Mouse (Mus musculus) MEL (cell line): Measurements from ENCODE around the gene Slx1b.

Experiments used
- CTCF ChIP-seq, 3 experiments: IDR thresholded peaks in 2 of 3; conservative IDR thresholded peaks in 1 of 3; 2 replicates each; pipeline ENCODE4 v1.5.1; 2011 to 2012; ENCODE audit warnings: low read length in 3 of 3, low read depth in 2 of 3, mild to moderate bottlenecking in 2 of 3, improper control_type of control experiment in 1 of 3, inconsistent platforms in 1 of 3, mixed read lengths in 1 of 3, moderate library complexity in 1 of 3; ENCODE audit not compliant: control insufficient read depth in 1 of 3, insufficient read depth in 1 of 3, poor library complexity in 1 of 3, severe bottlenecking in 1 of 3
- E2F4 ChIP-seq: IDR thresholded peaks from 2 replicates; pipeline ENCODE4 v1.6.1; 2011; ENCODE audit warnings: low read depth, low read length, improper control_type of control experiment, borderline replicate concordance
- ELF1 ChIP-seq: IDR thresholded peaks from 2 replicates; pipeline ENCODE4 v1.6.1; 2014; ENCODE audit warnings: low read depth, mild to moderate bottlenecking, inconsistent platforms, low read length, improper control_type of control experiment, moderate library complexity
- HCFC1 ChIP-seq: IDR thresholded peaks from 2 replicates; pipeline ENCODE4 v1.6.1; 2012; ENCODE audit warnings: low read depth, mild to moderate bottlenecking, inconsistent platforms, low read length, improper control_type of control experiment, moderate library complexity
- JUND ChIP-seq: IDR thresholded peaks from 2 replicates; pipeline ENCODE4 v1.6.1; 2011; ENCODE audit warnings: low read depth, mild to moderate bottlenecking, improper control_type of control experiment, low read length
- TAL1 ChIP-seq: IDR thresholded peaks from 2 replicates; pipeline ENCODE4 v1.6.1; 2012; ENCODE audit warnings: mild to moderate bottlenecking, inconsistent platforms, low read length, moderate library complexity, mixed read lengths
- TCF12 ChIP-seq: IDR thresholded peaks from 2 replicates; pipeline ENCODE4 v1.6.1; 2014; ENCODE audit warnings: low read depth, mild to moderate bottlenecking, inconsistent platforms, low read length, improper control_type of control experiment, moderate library complexity
- USF1 ChIP-seq: IDR thresholded peaks from 2 replicates; pipeline ENCODE4 v1.6.1; 2014; ENCODE audit warnings: low read depth, mild to moderate bottlenecking, inconsistent platforms, low read length, improper control_type of control experiment, moderate library complexity
- ZNF384 ChIP-seq: IDR thresholded peaks from 2 replicates; pipeline ENCODE4 v1.6.1; 2012; ENCODE audit warnings: low read depth, mild to moderate bottlenecking, inconsistent platforms, low read length, improper control_type of control experiment

DNA sequence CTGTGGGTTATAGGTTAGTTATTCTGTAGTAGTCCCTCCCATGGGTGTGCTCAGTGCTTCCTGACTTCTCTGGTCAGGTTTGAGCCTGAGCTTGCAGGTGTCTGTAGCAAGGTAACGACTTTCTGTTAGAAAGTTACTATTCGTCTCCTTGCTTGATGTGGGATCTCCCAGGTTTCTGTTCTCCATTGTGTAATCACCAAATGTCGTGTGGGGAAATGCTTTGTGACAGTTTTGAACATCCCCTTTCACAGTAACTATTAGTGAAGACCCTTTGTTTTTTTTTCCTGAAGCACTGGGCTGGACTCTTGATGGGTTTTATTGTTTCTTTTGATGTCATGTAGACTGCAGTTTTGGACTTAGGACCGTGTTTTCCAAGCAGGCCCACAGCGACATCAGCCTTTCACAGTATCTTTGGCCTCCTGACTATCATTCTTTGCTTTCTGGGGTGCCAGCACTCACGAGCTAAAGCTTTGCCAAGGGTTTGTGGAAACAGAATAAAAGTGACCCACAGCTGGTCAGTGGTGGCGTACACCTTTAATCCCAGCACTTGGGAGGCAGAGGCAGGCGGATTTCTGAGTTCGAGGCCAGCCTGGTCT, 28.0 kb downstream of the Slx1b start:
- TF ChIP-seq TAL1 (no peak), TCF12 (no peak), USF1 (no peak), ZNF384 (no peak), JUND (no peak), CTCF (IDR thresholded peaks at IDR 0.05 in 2 of 3, conservative IDR thresholded peaks at IDR 0.05 in 1 of 3; ENCODE audit: control insufficient read depth in 1 of 3, insufficient read depth in 1 of 3, low read depth in 2 of 3, low read length in 3 of 3, poor library complexity in 1 of 3, severe bottlenecking in 1 of 3) (no peak), HCFC1 (no peak), E2F4 (no peak), ELF1 (no peak)
